9 mouse cellular contexts compared by ENCODE assay signal in the genomic region with DNA sequence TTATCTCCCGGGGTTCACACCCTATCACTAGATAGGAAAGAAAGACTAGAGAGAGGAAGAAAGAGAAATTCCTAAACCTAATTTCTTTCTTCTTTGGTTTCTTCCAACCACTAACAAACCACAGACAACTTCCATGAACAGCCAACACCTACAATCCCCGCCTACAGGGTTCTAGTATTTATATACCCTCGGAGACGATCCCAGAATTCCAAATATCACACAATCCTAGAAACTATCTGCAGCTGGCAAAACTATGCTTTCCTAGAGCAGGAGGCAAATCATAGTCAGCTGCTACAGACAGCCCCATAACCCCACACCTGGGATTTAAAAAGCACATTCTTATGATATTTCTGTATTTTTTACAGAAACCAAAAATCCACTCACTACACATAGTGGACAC. TPM values are rescaled to one million over a fixed set of nuclear protein-coding genes. Genes with fewer than 3 reads are reported as not detected.
DNase-seq lines count a peak whose midpoint lies in the region; ATAC-seq lines count a peak whose summit lies in the region.
"Had no signal": no experiment of that assay in that cellular context is flagged by ENCODE, and none has a peak within 500 bp of the region (broad histone marks: within the 10 kb centered on the region; RNA-seq: fewer than 3 reads in every experiment).

No protein-coding gene starts in this region.

- ATAC-seq in erythroblast, adult 5-6 weeks (replicated peaks; ENCODE audit: low FRiP score, poor library complexity, severe bottlenecking), result no peak
- no peak for ATAC-seq in liver, embryonic 15.5 days (ENCODE audit: insufficient read depth)

- no peaks in the 10 kb centered on the region for H3K27me3 ChIP-seq in erythroblast, embryonic 14.5 days (ENCODE audit: control insufficient read depth)
- no peaks in the 10 kb centered on the region for H3K27me3 ChIP-seq in liver, embryonic 15.5 days

- peaks cover 48% of the 10 kb centered on the region for H3K4me1 ChIP-seq in erythroblast, embryonic 14.5 days (ENCODE audit: control insufficient read depth)
- H3K4me1 ChIP-seq in liver, embryonic 15.5 days (replicated peaks), result peaks cover 50% of the 10 kb centered on the region

- DNase-seq in right cerebral cortex, adult 18-20 months, result peak; percentile 26
- DNase-seq in right cerebral cortex, postnatal 4 days, result no peak
- DNase-seq in retina, embryonic 14.5 days (ENCODE audit: low spot score), result no peak
- DNase-seq in embryo, embryonic 10.5 days (ENCODE audit: low spot score), result no peak
- DNase-seq in right cerebral cortex, postnatal 14 days, result no peak
- DNase-seq: thymus, postnatal 25 days had no signal

- no peaks in the 10 kb centered on the region for H3K9me3 ChIP-seq in erythroblast, embryonic 14.5 days (ENCODE audit: control insufficient read depth, low read length)
- no peaks in the 10 kb centered on the region for H3K9me3 ChIP-seq in liver, embryonic 15.5 days (replicated peaks)

- peak overlapping the region; percentile 73 for H3K4me2 ChIP-seq in liver, embryonic 15.5 days

- H3K27ac ChIP-seq in liver, embryonic 15.5 days (replicated peaks), result no peak overlapping the region

- WGBS in liver, embryonic 15.5 days (ENCODE audit: insufficient replicate concordance), result 39% methylated on average over 4 of the region's 4 CpGs

- peak overlapping the region; percentile 19; the same call in 1 of the 2 replicates for H3K9ac ChIP-seq in liver, embryonic 15.5 days

- peak overlapping the region; percentile 100 for H3K4me3 ChIP-seq in erythroblast, embryonic 14.5 days (replicated peaks)
- H3K4me3 ChIP-seq in liver, embryonic 15.5 days (replicated peaks), result peak overlapping the region; percentile 42

- peaks cover 52% of the 10 kb centered on the region for H3K36me3 ChIP-seq in erythroblast, embryonic 14.5 days (ENCODE audit: control insufficient read depth)
- H3K36me3 ChIP-seq in liver, embryonic 15.5 days (replicated peaks), result peaks cover 27% of the 10 kb centered on the region

RNA-seq across cellular contexts. Expression of gene Pspc1, which starts 2.7 kb away (rescaled TPM):
- polyA plus RNA-seq in erythroblast, embryonic 14.5 days (2012), result 0.62 and 0.70 TPM in 2 replicates
- 8.3 and 29.7 TPM in 2 replicates for total RNA-seq in erythroblast, adult 5-6 weeks (2015; ENCODE audit: low replicate concordance)
- 99.5 and 123 TPM in 2 replicates for total RNA-seq in erythroblast, adult 5-6 weeks (2017; ENCODE audit: low replicate concordance)
- polyA plus RNA-seq in liver, embryonic 15.5 days (2015; fragmentation: Nextera tagmentation; extraction: Ambion mirVana), result 7.9 and 9.6 TPM in 2 replicates

RNA-seq across cellular contexts. Expression of gene Zmym5, which starts 36.1 kb away (rescaled TPM):
- 0.08 and 0.17 TPM in 2 replicates for polyA plus RNA-seq in erythroblast, embryonic 14.5 days (2012)
- total RNA-seq in erythroblast, adult 5-6 weeks (2015; ENCODE audit: low replicate concordance), result 26.3 and 28.2 TPM in 2 replicates
- 19.9 and 24.5 TPM in 2 replicates for total RNA-seq in erythroblast, adult 5-6 weeks (2017; ENCODE audit: low replicate concordance)
- polyA plus RNA-seq in liver, embryonic 15.5 days (2015; fragmentation: Nextera tagmentation; extraction: Ambion mirVana), result 7.8 and 8.0 TPM in 2 replicates
